Mouse (Mus musculus) ovary, postnatal 10 days (tissue): ENCODE measurements around the gene Pex5l.

Experiments
- DNase-seq: peaks from one replicate; pipeline ENCODE4 v3.0.0; 2022; ENCODE audit warnings: low spot score

Gene Pex5l

DNA sequence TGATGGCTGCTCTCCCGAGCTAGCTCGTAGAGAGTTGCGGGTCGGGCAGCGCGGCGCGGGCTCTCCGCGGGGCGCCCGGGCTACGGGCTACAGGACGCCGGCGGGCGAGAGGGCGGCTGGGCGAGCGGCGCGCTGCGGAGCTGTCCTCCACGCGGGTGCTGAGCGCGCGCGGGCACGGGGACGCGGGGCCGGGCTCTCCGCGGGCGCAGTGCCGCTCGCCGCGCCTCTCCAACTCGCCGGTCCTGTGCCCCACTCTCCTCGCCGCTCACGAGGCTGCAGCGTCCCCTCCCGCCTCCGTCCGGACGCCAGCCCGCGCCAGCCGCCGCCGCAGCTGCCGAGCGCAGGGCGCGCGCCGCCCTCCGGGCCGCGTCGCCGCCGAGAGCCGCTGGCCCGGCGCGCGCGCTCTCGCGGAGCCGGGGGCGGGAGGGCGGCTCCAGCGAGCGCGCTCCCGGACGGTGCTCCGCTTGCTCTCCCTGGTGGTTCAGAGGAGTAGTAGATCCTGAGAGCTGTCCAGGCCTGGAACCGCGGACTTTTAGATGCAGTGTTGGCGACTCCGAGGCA lies at the start of gene Pex5l:
Gene Pex5l (minus strand): TSS at position 347 of the 561 bp plus-strand sequence.
- peak; percentile 24 for DNase-seq

DNA sequence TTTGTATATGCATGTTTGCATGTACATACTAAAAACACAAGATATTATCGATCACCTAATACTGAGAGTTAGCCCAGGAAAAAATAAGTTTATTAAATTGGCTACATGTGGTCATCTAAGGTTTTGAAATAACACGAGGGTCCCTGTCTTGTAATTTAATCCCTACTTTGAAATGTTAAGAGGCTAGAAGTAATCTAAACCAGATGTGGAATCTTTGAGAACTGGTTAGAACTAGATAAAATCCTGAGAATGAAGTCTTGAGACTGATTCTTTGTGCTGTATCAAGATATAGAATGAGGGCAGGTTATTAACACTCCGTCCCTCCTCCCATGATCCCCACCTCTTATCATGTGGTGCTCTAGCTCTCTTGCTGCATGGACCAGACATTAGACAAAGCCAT lies 22.1 kb upstream of the Pex5l start:
- no peak for DNase-seq

DNA sequence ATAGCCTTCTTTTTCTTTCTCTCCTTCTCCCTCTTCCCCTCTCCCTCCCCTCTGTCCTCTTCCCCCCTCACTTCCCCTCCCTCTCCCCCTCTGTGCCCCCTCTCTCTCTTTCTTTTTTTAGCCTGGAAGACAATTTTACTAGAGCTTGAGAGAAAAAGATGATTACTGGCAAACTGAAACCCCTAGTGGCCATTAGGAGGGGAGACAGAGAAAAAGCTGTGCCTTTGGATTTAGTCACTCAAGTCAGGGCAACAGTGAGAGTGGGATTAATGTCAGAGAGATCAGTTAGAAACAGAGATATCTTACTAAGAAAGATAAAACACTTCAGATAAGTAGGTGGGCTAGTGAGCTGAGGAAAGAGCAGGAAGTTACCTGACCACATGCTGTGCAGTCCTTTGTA lies 20.8 kb upstream of the Pex5l start:
- no peak for DNase-seq

DNA sequence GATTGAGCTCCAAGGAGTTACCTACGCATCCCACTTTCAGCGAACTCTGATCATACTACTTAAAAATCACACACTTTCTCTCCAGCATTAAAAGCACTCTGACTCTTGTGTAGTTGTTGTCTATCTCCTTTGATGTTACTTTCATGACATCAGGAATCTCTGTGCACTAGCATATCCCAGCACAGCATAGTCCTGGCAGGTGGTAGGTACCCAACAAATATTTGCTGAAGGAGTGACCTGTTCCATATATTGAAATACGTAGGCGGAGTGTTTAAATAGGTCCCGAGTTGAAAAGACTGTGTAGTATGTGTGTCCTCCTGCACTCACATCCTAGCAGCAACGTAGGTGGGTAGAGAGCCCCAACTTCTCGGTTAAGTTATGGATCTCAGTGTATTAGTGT lies 545 bp upstream of the Pex5l start:
- DNase-seq, result no peak

DNA sequence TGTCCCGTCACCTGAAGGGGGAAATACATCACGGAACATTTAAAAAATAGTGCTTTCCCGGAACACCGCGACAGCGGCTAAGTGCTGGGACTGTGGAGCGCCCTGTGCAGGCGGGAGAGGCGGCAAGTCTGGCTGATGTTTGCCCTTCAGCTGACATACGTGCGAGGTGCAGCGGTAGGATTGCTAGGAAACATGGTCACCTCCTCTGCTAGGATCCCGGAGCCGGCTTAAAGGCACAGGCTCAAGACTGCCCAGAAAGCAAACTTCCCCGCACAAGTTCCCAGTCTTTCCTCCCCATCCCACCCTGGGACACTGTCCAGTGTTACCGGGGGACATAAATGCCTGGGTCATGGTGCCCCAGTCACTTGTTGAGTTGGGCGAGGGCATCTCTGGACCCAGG lies 649 bp downstream of the Pex5l start:
- DNase-seq, result no peak

DNA sequence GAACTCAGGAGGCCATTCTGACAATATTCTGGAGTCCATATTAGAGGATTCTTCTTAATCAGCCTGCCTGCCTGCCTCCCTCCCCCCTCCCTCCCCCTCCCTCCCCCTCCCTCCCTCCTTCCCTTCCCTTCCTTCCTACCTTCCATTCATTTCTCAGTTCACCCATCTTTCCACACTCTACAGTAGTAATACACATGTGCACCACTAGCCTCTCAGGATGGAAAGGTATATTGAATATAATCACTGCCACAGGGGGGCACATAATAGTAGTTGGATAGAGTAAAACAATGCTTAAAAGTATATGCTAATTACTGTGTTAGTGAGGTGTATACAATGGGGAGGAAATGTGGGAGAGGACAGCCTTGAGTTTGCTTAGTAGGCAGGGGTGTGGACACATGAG lies 13.1 kb downstream of the Pex5l start:
- no peak for DNase-seq

DNA sequence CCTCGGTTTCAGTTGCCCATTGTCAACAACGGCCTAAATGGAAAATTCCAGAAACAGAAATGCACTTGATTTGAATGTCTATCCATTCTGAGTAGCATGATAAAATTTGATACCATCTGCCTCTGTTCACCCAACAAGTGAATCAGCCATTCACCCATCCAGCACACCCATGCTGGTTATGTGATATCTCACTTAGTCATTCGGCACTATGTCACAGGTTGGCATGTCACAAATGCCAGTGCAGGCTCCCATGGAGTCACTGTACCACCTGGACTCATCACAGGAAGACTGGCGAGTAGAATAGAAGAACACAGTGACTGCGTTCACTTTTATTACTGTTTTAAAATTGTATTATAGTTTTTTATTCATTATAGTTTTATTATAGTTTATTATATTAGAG lies 18.3 kb downstream of the Pex5l start:
- DNase-seq, result no peak

DNA sequence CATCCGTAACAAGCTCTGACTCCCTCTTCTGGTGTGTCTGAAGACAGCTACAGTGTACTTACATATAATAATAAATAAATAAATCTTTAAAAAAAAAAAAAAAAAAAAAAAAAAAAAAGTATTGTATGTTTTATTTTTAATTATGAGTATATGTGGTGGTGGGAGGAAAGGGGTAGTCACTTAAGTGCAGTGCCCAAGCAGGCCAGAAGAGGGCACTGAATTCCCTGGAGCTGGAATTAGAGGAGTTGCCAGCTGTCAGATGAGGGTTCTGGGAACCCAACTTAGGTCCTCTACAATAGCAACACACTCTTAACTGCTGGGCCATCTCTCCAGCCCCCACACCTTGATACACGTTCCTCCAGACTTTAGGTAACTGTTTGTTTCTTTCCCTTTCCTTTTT lies 37.3 kb downstream of the Pex5l start:
- DNase-seq, result no peak

DNA sequence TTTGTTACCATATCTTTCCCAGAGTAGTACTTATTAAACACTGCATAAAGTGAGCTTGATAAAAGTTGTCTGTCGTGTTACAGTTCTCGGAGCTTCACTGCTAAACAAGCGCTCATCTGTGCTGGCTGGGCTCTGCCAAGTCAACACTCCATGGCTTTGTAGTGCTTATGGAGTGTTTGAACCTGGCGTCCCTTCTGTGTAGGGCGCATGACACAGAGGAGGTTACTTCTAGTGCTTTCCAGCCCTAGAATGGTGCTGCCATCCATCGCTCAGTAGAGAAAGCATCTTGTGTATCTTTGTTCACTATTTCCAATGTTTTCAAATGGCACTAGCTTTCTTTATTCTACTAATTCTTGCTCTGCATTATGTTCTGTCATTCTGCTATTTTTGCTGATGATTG lies 39.5 kb downstream of the Pex5l start:
- DNase-seq, result no peak

DNA sequence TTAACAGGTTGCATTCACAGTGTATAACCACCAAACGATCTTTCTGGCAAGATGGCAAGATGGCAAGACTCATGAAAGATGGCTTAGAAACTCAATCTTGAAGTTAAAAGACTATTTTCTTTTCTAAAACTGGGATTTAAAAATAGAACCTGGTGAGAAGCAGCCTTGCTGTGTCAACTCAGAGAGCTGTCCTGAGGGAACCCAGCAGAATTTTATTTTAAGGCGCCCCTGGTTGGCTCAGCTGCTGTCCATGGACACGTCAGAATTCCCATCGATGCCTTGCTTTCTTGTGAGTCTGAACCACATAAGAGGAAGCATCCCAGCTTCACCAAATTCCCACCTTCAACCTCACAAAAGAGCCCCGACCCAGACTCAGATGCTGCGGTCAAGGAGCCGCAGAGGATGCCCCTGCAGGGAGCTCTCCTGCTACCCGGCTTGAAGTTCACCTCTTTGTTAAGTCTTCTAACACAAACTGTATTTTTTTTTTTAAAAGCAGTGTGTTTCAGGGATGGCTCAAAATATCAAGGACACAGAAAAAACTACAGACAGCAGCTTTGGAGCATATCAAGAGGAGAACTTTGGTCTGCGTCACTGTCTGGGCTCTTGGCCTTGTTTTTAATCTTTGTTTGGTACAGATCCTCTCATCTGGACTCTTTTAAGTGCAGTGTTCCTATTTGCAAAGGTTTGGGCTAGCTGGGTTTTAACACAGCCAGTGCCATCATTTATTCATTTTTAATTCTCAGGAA lies 44.3 kb downstream of the Pex5l start:
- no peak for DNase-seq

DNA sequence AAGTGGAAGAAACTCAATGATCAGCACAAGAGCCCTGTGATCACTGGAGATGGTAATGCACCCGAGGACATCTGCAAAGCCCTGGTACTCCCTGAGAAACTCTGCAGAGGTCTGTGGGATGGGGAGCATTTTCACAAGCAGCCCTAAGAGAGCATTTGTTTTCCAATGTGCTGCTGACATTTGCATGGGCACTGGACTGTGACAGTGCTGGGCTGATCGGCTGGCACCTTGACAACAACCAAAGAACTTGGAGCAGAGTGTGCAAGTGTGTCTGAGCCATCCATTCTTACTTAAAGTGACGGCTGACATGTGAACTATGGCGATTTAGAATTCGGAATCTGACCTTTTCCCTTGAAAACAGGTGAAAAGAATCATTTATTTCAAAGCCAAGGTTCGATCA lies 49.4 kb downstream of the Pex5l start:
- no peak for DNase-seq

DNA sequence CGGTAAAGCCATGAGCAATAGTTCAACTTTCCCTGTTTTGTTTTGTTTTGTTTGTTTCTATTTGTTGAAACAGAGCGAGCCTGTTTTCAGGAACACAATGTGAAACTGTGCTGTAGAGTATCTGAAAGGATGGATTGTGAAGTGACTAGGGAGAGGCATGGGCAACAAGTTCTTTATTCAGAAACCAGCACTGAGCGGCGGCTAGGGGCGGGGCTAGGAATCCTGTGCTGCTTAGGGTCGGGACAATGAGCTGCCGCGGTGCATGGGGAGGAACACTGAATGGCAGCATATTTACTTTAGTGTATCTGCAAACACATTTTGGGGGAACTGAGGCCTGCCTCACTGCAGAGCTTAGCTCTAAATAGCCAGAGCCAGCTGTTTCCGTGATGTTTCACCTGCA lies 53.0 kb downstream of the Pex5l start:
- no peak for DNase-seq

DNA sequence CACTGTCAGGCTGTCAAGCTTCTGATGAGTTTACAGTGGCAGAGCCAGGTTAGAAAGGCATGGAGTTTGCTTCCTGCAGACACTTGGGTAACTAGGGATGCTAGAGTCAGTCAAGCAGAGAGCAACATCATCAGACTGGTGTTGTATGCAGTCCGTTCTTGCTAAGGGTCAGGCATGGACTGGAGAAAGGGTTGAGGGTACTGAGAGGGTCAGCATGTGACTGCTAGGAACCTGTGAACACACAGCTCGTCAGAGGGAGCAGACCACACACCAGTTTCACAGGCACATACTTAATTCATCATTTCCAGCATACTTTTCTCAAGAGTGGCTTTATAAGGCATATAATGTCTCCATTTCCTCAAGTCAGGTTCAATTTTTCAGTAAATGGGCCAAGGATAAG lies 53.6 kb downstream of the Pex5l start:
- no peak for DNase-seq

DNA sequence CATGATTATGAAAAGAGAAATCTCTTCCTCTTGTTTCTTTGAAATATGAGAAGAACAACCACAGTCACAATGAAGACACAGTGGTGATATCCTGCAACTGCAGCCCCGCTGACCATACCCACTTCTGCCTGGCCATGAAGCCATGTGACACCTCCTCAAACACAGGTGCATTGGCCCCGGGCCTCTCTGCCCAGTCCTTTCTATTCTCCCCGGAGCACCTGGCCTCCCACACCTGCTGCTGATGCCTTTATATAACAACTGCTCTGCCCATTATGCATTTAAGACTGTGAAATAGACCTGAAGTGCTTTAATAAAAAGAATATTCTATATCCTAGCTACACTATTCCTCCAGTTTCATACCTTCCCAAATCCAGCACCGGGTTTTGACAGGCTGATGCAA lies 54.8 kb downstream of the Pex5l start:
- DNase-seq, result no peak

DNA sequence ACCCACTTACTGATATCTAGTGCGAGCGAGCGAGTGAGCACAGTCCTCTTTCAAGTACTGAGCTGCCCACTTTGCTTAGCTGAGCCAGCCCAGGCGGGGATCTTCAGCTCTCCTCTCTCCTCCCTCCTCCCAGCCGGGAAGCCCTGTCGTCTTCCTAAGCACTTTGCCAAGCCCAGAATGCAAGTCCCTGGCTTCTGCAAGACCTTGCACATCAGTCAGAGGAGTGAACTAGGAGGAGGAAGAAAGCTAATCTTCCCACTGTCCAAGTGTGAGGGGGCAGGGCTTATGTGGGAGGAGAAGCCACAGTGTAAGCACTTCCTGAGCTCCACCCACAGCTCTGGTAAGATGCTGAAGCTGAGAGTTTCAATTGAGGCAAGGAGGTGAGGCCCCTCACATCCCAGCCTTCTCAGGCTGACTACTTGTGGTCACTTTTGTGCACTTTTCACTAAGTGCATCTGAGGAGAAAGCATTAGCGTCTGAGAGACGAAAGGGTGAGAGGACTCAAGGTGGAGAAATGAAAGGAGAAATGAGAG lies 60.2 kb downstream of the Pex5l start:
- no peak for DNase-seq

DNA sequence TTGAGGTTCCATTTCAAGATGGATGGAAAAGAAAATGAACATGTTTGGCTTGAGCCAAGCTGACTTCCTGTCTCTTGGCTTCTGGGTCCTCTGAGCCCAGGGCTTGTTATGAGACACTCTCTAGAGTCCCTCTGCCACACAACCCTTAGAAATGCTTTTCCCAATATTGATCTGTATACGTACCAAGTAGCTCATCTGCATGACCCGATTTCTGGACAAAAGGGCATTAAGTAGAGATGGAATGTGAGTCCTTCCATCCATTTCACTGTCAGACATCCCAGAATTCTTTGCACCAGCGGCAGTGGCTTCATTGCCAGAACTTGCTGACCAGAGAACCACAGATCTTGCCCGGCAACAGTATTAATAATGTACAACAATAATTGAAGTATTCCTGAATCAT lies 61.3 kb downstream of the Pex5l start:
- DNase-seq, result no peak

DNA sequence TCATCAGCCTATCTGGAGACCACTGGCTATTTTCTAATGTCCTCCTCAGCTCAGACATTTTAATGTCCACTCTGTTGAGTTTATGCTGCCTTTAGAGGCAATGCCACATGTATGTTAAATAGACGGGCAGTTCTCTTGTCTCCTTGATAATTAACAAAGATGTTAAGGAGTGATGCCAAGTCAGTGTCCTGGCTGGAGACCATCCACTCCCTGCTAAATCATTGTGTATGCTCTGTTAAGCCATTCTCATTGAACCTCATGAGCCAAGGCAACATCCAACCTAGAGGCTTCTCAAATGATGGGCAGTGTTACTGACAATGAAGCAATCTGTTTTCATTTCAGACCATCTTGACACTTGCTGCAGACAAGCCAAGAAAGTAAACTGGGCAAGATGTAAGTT lies 63.4 kb downstream of the Pex5l start:
- DNase-seq, result no peak

DNA sequence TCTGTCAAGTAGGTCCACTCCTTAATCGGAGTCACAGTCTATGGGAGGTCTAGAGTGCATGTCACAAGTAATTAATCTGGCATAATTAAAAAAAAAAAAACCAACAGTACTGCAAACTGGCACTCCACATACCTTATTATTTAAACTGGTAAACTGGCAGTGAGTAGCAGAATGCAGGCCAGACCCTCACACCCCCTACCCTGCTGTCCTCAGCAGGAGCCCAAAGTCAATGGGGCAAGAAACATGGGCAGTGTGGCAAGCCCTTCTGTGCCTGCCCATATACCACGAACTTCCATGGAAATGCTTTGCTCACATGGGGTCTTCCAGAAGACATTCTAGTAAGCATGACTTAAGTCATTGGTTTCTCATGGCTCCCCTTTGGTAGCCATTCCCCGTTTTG lies 63.9 kb downstream of the Pex5l start:
- DNase-seq, result no peak

DNA sequence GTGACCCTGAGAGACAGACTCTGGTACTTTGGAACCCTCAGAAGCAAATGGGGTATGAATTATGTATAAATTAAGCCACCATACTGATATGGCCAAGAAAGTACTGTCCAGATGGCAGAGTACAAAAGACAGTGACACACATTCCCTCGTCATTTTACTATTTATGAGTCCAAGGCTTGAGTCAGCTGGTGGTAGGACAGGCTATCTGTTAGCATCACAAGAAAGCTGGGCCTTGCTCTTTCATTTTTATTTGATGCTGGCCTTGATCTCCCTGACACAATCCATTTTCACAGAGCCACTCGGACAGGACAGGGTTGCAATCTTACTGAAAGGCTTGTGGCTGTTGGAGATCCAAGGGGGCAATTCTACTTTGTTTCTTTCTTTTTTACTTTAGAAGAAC lies 67.4 kb downstream of the Pex5l start:
- no peak for DNase-seq

DNA sequence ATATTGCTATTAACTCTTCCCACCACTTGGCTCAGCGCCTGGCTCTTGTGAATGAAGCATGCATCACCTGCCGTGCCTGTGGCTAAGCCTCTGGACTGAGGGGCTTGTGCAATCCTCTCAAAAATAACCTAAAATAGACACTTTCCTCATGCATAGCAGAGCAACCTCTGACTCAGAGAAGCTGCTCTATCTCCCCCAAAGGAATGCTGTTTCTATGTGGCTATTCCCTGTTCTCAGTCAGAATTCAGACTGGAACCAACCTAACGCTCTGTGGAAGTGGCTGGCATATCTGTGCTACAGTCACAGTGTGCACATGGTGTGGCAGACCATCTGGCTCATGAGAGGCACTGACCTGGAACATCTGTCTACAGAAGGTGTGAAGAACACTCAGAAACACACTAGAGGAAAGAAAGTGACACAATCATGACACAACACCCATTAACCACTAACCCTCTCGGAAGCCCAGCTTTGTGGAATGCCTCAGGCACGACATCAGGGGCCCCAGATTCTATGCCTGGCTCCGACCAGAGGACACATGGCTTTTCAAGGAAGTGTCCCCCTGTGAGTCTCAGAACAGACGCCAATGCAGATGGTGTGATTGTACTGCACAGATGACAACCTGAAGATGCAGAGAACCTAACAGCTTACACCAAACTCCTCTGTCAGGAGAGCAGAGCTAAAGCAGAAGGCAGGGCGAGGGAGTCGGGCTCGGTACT lies 68.6 kb downstream of the Pex5l start:
- no peak for DNase-seq

DNA sequence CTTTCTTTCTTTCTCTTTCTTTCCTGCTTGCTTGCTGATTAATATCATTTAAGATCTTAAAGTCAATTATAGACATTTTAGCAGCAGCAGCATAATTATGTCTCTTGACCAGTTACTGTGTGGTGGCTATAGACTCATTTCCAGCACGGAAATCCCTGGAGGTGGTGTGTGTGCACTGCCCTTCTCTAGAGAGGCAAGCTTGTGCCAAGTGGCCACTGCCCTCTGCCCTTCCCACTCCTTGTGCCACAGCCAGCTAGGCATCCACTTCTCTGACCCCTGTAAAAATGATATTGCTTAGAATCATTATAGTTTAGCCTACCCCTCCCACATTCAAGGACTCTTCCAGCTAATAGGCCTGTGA lies 69.2 kb downstream of the Pex5l start:
- DNase-seq, result no peak

DNA sequence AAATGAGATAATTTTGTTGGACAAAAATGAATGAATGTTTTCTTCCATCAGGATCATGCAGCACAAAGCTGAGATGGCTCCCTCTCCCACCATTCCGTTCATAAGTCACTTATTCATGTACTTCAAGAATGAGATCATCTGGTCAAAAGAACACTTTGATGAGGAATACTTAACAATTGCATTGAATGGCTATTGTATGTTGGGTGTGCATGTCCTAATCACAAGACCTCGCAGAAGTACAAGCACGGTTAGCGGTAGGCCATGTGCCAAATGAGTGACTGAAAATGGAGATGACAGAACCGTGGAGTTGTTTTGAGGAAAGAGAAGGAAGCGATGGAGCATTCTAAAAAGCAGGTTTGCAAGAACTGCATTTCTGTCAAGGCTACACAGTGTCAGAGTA lies 72.3 kb downstream of the Pex5l start:
- DNase-seq, result no peak

DNA sequence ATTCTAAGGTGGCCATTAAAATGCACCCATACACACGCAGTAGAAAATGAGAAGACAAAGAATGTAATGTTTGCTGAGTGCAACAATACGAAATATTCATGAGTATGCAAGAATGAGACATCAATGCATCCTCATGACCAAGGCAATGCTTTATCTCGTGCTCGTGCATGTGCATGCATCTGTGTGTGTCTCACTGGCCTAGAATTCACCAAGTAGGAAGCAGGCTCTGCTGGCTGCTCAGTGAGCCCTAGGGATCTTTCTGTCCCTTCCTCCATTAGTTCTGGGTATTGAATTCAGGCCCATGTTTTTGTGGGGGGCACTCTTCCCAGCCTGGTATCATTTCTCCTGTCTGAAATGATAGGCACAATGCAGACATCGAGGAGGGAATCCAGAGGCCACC lies 74.9 kb downstream of the Pex5l start:
- DNase-seq, result no peak

DNA sequence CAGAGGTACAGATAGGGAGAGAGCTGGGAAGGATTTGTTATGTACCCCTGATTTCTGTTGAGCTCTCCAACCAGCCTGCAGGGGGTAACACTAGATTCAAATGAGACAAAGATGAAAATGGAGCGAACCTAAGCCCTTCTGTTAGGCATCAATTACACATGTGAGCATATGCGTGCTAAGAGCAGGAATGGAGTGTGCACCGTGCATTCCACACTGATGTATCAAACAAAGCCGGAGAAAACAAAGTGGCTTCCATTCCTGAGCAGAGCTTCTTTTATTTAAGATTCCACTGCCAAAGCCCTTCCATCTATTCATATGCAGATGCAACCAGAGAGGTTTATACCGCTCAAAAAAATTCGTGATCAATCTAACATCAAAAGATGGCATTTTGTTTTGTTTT lies 79.5 kb downstream of the Pex5l start:
- no peak for DNase-seq
